Mouse (Mus musculus): ENCODE results near the gene Obscn.

DNA sequence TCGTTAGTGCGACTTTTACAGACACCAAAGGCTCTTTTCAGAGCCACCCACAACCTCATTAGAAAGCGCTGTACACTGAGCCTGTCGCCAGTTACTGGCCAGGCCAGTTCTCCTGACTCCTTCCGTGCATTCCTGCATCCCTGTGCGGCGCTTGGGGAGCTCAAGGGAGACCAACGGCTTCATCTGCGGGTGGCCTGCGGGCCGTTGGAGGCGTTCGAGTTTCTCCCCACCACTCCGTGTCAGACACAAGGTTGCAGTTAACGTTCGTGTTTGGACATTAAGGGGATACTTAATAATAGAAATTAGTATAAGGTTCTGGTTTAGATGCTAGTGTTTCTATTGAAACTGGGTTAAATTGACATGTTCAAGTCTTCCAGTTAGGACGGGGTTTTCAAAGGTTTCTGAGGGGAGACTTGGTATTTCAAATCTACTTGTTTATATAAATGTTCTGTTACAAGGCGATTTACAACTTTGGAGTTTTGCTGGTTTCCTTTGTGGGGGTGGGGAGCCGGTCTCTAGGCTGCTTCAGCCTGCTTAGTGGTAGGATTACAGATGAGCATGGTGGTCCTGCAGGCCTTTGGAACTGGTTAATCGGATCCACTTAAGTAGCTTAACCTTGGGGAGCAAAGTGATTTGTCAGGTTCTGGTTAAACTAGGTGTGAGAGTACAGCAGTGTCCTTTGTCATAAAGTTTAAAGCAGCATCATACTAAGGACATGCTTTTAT lies 180.9 kb downstream of the Obscn start:
- TF ChIP-seq POLR2A (IDR thresholded peaks at IDR 0.05; ENCODE audit: low read depth, low read length), result no peak; the same call in 1 of the 2 replicates
- no peak for TF ChIP-seq CTCF (IDR thresholded peaks at IDR 0.05; ENCODE audit: extremely low read depth, insufficient read depth, insufficient read length, insufficient replicate concordance)

All from spleen, adult 2 months (tissue).